Mouse (Mus musculus): ENCODE measurements around the gene Nup133. TPM values are rescaled to one million over a fixed set of nuclear protein-coding genes. Genes with fewer than 3 reads are reported as not detected.

Nup133 gene
- 24.1 and 26.7 TPM in 2 replicates for polyA plus RNA-seq (2012; rRNA removed)

DNA sequence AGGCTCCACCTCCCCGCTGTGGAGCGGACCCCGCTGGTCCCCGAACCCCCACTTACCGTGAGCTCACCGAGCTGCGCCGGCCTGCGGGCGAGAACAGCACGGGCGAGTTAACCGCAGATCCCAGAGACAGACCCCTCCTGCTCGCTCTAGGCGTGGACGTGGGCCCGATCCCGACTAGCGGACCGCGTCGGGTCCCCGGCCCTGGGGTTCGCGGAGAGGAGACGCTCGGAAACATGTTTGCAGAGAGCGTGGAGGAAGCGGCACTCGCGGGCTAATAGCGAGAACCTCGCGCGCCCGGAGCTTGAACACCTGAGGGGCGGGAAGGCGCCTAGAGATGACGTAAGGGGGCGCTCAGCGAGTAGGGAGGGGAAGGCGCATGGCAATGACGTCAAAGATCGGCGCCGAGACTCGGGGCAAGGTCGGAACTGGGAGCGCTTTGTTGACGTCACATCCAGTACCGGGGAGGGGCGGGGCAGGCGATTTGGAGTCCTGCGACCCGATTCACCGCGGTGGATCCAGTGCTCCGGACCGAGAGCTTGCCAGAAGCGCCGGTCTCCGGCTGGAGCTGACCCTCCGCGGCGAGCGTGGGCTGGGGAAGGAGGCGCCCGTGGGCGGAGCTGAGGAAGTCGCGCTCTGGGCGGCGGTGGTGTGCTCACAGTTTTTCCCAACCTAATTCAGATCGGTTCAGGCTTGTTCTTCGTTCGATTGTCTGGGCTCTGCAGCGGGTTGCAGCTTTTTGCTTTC is at the start of gene Nup133:
TSS of gene Nup133 (minus strand) at position 324 of the 744 bp plus-strand sequence.

DNA sequence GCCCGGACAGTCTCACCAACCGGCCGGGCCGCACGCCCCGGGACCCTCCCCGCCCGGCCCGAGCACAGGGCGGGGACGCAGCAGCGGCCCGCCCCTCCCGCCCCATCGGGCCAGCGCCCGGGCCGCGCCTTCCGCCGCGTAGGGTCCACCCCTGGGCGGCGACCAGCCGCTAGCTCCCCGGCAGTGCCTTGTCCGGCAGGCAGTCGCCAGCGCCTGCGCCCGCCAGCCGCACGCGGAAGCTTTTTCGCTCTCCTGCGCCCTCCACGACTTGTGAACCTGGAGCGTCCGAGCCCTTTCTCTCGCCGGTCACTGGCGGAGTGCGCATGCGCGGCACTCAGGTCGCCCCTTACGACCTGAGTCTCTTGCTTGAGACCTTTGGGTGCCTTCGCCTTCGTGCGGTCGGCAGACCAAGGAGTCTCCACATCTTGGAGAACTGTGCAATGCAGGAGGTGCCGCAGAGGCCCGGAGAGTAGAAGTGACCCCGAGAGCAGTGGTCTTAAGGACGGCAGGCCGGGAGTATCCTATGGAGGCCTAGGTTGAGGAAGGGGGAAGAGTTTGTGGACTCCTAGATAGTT is 33.8 kb upstream of the Nup133 start, which contains the start of gene Abcb10:
TSS of gene Abcb10 (minus strand) at position 297 of the 575 bp plus-strand sequence.

DNA sequence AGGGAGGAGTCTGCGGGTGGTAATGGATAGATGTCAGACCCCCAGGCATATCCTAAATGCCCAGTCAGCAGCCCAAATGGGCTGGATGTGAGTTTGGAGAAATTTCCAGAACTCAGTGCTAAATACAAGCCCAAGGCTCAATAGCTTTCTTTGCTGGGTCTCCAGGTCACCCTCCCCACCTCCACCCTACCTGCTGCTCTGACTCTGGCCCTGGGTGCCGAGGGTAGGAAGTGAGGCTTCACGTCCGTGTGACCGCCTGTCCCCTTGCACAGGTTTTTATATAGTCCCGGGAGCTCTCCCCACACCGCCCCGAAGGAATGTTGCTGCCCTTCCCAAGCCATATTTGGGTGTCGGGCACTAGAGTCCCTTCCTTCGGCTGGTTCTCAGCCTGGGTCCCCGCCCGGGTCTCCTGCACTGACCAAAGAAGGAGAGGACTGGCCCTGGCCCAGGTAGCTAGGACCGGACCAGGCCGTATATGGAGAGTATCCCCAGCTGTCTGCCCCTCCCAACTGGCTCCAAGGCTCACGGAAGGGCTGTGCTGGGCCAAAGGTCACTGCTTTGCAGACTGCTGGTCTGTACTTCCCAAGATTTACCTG is 54.5 kb downstream of the Nup133 start, which contains the start of gene Acta1:
TSS of gene Acta1 (minus strand) at position 250 of the 596 bp plus-strand sequence.

DNA sequence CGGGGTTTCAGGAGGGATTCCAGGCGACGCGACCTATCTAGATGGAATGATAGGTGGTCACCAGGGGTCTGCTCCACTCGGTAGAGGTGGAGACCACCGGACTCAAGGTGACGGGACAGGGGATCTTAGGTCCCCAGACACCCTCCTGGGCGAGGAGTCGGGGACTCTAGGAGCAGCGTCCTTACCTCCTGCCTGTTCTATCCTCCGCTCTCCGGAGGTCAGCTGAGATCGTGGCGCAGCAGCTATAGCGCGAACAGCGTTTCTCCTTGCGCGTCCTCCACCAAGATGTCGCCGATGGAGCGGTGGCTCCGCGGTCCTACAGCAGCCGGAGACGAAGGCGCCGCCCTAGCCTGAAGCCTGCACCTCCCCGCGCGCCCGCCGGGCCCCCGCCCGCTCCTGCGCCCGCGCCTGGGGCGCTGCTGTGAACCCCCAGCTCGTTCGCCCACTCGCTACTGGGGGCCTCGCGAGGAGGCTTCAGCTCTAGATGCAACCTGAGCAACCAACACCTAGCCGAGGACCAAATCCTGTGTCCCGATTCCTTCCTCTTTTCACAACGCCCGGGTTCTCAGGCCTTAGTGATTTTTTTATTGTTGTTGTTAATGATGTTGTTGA is 89.3 kb downstream of the Nup133 start, which contains the start of gene Ccsap:
TSS of gene Ccsap (minus strand) at position 562 of the 612 bp plus-strand sequence.

Other genes with a start within 250 kb of the Nup133 start
- 44.3 and 46.5 TPM in 2 replicates for gene Rab4a, start 143.3 kb downstream of the Nup133 start, polyA plus RNA-seq (2012; rRNA removed)
- gene Ccsap, start 89.1 kb downstream of the Nup133 start, polyA plus RNA-seq (2012; rRNA removed), result 6.8 and 8.1 TPM in 2 replicates
- gene Acta1, start 54.5 kb downstream of the Nup133 start, polyA plus RNA-seq (2012; rRNA removed), result 4.4 and 144 TPM in 2 replicates
- 15.6 and 16.7 TPM in 2 replicates for gene Abcb10, start 33.9 kb upstream of the Nup133 start, polyA plus RNA-seq (2012; rRNA removed)
- 28.0 and 28.2 TPM in 2 replicates for gene Taf5l, start 72.1 kb upstream of the Nup133 start, polyA plus RNA-seq (2012; rRNA removed)
- 8.2 and 8.6 TPM in 2 replicates for gene Urb2, start 72.2 kb upstream of the Nup133 start, polyA plus RNA-seq (2012; rRNA removed)

Measured in central nervous system, embryonic 14 days (tissue).